Mouse (Mus musculus) kidney, embryonic 16.5 days (tissue): ENCODE results near the gene Anp32e. TPM values are rescaled to one million over a fixed set of nuclear protein-coding genes. Genes with fewer than 3 reads are reported as not detected.
"Not testable (repeated sequence)": the region's sequence is repeated elsewhere in the genome, so short reads cannot be mapped to it uniquely, and the experiment has no call there.

Source experiments
- ATAC-seq: fragments of 200-750 bp; cut with Nextera tagmentation; 2 replicates; pipeline ENCODE4 v1.8.0; 2017; ENCODE audit warnings: moderate TSS enrichment; ENCODE audit not compliant: low FRiP score, low TSS enrichment
- H3K27ac ChIP-seq: fragments of 300-500 bp; sonication (generic); 2 replicates; pipeline ENCODE4 v1.5.1; 2014; ENCODE audit warnings: low read length
- H3K27me3 ChIP-seq: fragments of 300-500 bp; sonication (generic); 2 replicates; pipeline ENCODE4 v1.6.1; 2014; ENCODE audit warnings: low read length, control low read depth, mixed read lengths; ENCODE audit not compliant: insufficient read depth
- H3K36me3 ChIP-seq: fragments of 300-500 bp; sonication (generic); 2 replicates; pipeline ENCODE4 v1.6.1; 2014; ENCODE audit warnings: low read length, control low read depth, mixed read lengths; ENCODE audit not compliant: insufficient read depth
- H3K4me1 ChIP-seq: fragments of 300-500 bp; sonication (generic); 2 replicates; pipeline ENCODE4 v1.6.1; 2014; ENCODE audit warnings: low read length, control low read depth, mixed read lengths; ENCODE audit not compliant: insufficient read depth
- H3K4me2 ChIP-seq: fragments of 300-500 bp; sonication (generic); replicated peaks from 2 replicates; pipeline ENCODE4 v1.6.1; 2014; ENCODE audit warnings: low read depth, low read length
- H3K4me3 ChIP-seq: fragments of 300-500 bp; sonication (generic); 2 replicates; pipeline ENCODE4 v1.5.1; 2014; ENCODE audit warnings: mild to moderate bottlenecking, low read length
- H3K9ac ChIP-seq: fragments of 300-500 bp; sonication (generic); replicated peaks from 2 replicates; pipeline ENCODE4 v1.6.1; 2014; ENCODE audit warnings: low read length
- H3K9me3 ChIP-seq: fragments of 300-500 bp; sonication (generic); 2 replicates; pipeline ENCODE4 v1.6.1; 2016; ENCODE audit warnings: low read length, control low read depth
- WGBS: fragments of 180-500 bp; shearing (Covaris S2); extraction: QIAGEN DNeasy Blood & Tissue Kit; methylation state at CpG from one replicate; pipeline ENCODE4 v1.1.7; 2014; 5-methylcytosine and 5-hydroxymethylcytosine counted together
- polyA plus RNA-seq: library from polyadenylated mRNA; unstranded; fragments of >200 nt; fragmentation: Nextera tagmentation; extraction: Ambion mirVana; gene quantifications from 2 replicates; pipeline ENCODE4 v1.2.1, GENCODE M21; 2015

The Anp32e gene
- polyA plus RNA-seq, 1 experiment from 2014 or later: 206 TPM

DNA sequence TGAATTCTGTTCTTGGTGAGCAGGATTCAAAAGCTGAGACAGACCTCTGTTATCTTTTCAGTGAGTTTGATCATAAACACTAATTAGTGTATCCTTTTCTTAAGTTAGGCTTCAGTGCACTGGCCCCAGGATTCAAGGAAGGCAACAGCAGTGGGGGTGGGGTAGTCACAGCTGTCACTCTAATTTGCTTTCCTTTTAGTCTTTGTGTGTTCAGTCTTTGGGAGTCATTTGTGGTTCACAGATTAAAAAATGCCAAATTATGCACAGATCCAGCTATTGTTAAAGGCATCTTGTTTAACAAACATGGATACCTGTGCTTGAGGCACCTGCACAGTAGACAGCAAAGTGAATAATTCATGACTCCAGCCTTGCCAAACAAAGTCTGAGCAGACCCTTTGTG lies 24.0 kb downstream of the Anp32e start:
- no peaks in the 10 kb centered on the region for H3K27me3 ChIP-seq
- H3K4me2 ChIP-seq: no peak overlapping the region
- H3K36me3 ChIP-seq: no peaks in the 10 kb centered on the region
- no peaks in the 10 kb centered on the region for H3K9me3 ChIP-seq
- H3K4me1 ChIP-seq: no peaks in the 10 kb centered on the region
- H3K9ac ChIP-seq: no peak overlapping the region
- ATAC-seq: no peak
- H3K4me3 ChIP-seq: no peak overlapping the region
- no peak overlapping the region for H3K27ac ChIP-seq

DNA sequence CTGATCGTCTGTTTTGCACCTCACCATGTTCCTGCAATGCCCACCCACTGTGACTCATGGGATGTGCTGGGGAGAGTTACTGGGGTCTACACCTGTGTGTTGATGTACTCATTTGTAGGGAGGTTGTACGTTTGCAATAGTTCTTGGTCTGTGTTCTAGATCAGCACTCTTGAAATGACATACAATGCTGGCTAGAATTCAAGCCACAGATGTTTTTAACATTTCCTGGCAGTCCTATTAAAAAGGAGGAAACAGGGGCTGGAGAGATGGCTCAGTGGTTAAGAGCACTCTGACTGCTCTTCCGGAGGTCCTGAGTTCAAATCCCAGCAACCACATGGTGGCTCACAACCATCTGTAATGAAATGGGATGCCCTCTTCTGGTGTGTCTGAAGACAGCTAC lies 24.5 kb downstream of the Anp32e start:
- no peaks in the 10 kb centered on the region for H3K4me1 ChIP-seq
- no peak overlapping the region for H3K4me3 ChIP-seq
- no peak overlapping the region for H3K27ac ChIP-seq
- H3K27me3 ChIP-seq: no peaks in the 10 kb centered on the region
- ATAC-seq: no peak
- H3K36me3 ChIP-seq: no peaks in the 10 kb centered on the region
- H3K4me2 ChIP-seq: no peak overlapping the region
- H3K9ac ChIP-seq: no peak overlapping the region
- WGBS: 78% methylated on average over 3 of the region's 3 CpGs
- H3K9me3 ChIP-seq: no peaks in the 10 kb centered on the region

DNA sequence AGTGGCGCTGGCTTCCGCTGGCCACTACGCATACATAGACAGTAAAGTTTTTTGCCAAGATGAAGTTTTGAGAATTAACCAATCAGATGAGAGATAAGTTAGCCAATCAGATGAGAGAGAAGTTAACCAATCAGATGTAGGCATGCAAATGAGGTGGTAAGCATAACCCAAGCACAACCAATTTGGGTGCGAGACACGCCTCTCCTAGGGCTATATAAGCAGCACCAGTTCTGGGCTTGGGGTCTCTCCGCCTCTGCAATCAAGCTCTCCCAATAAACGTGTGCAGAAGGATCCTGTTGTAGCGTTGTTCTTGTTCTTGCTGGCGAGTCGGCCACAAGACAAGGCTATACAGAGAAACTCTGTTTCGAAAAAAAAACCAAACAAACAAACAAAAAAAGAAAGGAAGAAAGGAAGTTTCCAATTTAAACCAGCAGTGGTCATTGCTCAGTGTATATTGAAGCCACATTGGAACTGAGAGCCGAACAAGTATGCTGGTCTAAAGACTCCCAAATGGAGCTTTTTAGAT lies 25.7 kb downstream of the Anp32e start:
- not testable (repeated sequence) for H3K4me1 ChIP-seq, H3K4me2 ChIP-seq, H3K9me3 ChIP-seq, H3K9ac ChIP-seq, ATAC-seq, H3K4me3 ChIP-seq, H3K27ac ChIP-seq, H3K27me3 ChIP-seq, H3K36me3 ChIP-seq
- WGBS: 87% methylated on average over 12 of the region's 12 CpGs

DNA sequence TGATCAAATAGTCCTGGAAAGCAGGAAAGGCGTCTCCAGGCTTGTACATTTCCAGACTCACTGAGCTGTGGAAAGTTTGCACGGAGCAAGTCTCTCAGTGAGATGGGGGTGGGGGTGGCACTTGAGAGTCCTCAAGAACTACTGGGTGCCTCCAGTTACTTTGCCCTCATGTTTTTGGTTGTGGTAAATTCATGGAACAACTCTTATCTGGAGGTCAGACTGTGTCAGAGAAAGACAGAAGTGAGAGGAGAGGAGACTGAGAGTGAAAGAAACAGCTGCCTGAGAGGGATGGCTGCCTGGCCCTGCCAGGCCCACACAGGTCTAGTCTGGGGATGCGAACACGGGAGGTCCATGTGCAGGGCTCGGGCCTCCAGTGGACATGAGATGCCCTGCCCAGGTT lies 26.3 kb downstream of the Anp32e start:
- no peak overlapping the region for H3K4me2 ChIP-seq
- no peak overlapping the region for H3K9ac ChIP-seq
- no peak overlapping the region for H3K27ac ChIP-seq
- no peaks in the 10 kb centered on the region for H3K36me3 ChIP-seq
- no peaks in the 10 kb centered on the region for H3K27me3 ChIP-seq
- H3K4me3 ChIP-seq: no peak overlapping the region
- H3K9me3 ChIP-seq: no peaks in the 10 kb centered on the region
- no peaks in the 10 kb centered on the region for H3K4me1 ChIP-seq
- 78% methylated on average over 5 of the region's 5 CpGs for WGBS
- no peak for ATAC-seq

DNA sequence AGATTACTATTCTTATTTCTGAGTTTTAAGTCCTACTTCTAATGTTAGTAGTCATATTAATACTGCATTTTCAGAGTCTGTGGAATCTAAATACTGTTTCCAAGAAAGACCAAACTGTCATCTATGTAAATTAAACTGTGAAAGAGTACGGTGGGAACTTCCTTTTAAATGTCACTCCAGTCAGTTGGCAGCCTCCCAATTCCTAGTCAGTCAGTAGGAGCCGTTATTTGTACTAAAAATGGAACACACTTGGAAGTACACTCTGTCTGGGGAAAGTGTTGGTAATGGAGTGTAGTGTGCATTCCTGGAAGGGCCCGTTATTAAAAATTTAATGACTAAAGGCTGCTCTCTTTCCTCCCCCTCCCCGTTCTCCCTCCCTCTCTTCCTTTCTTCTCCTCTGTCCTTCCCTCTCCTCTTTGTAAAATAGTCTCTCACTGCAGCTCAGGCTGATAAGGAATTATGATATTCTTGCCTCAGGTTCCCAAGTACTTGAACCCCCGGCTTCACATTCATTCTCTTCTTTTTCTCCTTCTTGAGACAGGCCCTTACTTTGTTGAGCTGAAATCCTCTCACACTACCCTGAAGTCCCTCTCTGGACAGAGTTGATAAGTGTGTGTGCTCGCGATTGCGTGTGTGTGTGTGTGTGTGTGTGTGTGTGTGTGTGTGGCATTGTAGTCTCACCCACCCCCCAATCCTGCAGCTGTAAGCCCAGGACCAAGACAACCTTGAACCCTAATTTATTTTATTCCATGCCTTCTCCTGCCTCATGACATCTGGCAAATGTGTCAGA lies 28.5 kb downstream of the Anp32e start:
- Histone ChIP-seq H3K9ac (no peak overlapping the region), H3K27ac (peak overlapping the region; percentile 19; the same call in 1 of the 2 replicates), H3K36me3 (no peaks in the 10 kb centered on the region), H3K4me2 (no peak overlapping the region), H3K27me3 (no peaks in the 10 kb centered on the region), H3K9me3 (no peaks in the 10 kb centered on the region), H3K4me1 (no peaks in the 10 kb centered on the region), H3K4me3 (no peak overlapping the region)
- ATAC-seq: no peak
- WGBS: 63% methylated on average over 8 of the region's 8 CpGs

DNA sequence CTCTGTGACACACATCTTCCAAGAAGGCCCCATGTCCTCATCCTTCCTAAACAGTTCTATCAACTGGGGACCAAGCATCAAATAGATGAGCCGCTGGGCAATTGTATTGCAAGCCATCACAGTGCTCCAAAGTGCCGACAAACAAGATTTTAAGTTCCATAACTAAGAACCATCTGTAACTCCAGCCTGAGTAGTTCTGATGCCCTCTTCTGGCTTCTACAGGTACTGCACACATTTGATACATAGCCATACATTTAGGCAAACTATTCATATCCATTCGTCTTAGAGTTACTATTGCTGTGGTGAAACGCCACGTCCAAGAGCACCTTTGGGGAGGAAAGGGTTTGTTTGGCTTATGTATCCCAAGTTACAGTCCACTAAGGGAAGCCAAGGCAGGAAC lies 30.0 kb downstream of the Anp32e start:
- no peak for ATAC-seq
- WGBS: 82% methylated on average over 5 of the region's 5 CpGs
- no peaks in the 10 kb centered on the region for H3K4me1 ChIP-seq

DNA sequence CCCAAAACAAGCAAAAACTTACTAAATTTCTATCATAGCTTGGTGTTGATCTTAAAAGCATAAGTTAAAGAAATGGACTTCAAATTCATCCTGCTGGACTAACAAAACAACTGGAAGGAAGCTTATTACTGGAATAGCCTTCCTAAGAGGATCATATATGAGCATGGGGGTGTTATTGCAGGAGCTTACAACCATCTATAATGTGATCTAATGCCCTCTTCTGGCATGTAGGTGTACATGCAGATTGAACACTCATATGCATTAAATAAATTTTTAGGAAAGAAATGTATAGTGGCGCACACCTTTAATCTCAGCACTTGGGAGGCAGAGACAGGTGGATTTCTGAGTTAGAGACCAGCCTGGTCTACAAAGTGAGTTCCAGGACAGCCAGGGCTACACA lies 30.8 kb downstream of the Anp32e start:
- H3K36me3 ChIP-seq: no peaks in the 10 kb centered on the region
- no peaks in the 10 kb centered on the region for H3K9me3 ChIP-seq
- H3K27ac ChIP-seq: no peak overlapping the region
- H3K9ac ChIP-seq: no peak overlapping the region
- no peak for ATAC-seq
- no peaks in the 10 kb centered on the region for H3K27me3 ChIP-seq
- H3K4me2 ChIP-seq: no peak overlapping the region
- H3K4me1 ChIP-seq: no peaks in the 10 kb centered on the region
- no peak overlapping the region for H3K4me3 ChIP-seq
- 87% methylated on average over 1 of the region's 1 CpGs for WGBS

More for the DNA sequence above, 30.0 kb downstream of the Anp32e start:
- H3K27ac ChIP-seq: no peak overlapping the region
- no peak overlapping the region for H3K4me2 ChIP-seq
- no peaks in the 10 kb centered on the region for H3K27me3 ChIP-seq
- H3K9ac ChIP-seq: no peak overlapping the region
- H3K36me3 ChIP-seq: no peaks in the 10 kb centered on the region
- no peak overlapping the region for H3K4me3 ChIP-seq
- H3K9me3 ChIP-seq: no peaks in the 10 kb centered on the region

DNA sequence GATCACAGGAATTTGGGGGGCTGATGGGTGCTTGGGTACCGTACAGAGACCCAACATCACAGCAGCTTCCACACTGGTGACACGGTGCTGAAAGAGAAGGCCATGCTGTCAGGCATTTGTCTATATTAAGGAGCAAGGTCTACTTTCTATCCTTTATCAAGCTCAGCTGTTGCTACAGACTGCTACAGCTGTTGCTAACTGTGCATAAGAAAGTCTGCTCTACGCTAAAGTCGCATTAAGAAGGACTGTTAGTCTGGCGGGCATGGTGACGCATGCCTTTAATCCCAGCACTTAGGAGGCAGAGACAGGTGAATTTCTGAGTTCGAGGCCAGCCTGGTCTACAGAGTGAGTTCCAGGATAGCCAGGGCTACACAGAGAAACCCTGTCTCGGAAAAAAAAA lies 33.1 kb downstream of the Anp32e start:
- H3K27me3 ChIP-seq, H3K4me3 ChIP-seq, H3K4me2 ChIP-seq, H3K27ac ChIP-seq, H3K36me3 ChIP-seq, ATAC-seq, H3K4me1 ChIP-seq, H3K9ac ChIP-seq, H3K9me3 ChIP-seq: not testable (repeated sequence)
- 85% methylated on average over 8 of the region's 8 CpGs for WGBS

DNA sequence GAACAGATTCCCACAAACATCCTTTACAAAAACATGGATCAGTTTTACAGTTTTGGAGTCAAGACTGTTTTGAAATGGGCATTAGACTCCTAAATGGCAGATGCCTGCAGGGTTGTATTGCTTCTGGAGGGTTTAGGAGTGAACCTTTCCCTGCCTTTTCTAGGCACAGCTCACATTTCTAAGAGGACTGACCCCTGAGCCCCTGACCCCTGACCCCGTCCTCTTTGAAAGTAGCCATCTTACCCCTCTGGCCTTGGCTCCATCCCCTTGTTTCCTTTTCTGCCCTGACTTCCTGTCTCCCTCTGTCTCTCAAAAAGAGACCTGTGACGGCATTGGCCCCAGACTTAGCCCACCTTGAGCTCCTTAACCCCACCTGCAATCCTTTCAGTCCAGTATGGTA lies 34.2 kb downstream of the Anp32e start:
- Histone ChIP-seq H3K9ac (no peak overlapping the region), H3K36me3 (no peaks in the 10 kb centered on the region), H3K27me3 (no peaks in the 10 kb centered on the region), H3K4me2 (no peak overlapping the region), H3K4me1 (no peaks in the 10 kb centered on the region), H3K9me3 (no peaks in the 10 kb centered on the region), H3K27ac (no peak overlapping the region), H3K4me3 (no peak overlapping the region)
- WGBS: 42% methylated on average over 2 of the region's 2 CpGs
- no peak for ATAC-seq

DNA sequence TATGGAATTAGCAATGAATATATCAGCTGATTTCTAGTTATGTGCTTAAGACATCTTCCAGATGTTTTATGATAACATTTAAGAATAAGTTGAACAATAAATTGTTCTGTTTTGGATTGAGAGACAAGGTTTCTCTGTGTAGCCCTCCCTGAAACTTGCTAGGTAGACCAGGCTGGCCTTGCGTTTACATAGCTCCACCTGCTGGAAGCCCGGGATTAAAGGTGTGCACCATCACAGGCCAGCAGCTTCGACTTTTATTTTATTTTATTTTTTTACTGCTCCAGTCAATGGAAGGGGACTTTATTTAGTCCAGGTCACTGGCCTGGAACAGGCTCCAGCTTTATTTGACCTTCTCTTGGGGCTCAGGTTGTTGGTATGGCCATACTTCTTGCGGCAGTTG lies 34.6 kb downstream of the Anp32e start:
- no peaks in the 10 kb centered on the region for H3K9me3 ChIP-seq
- 31% methylated on average over 4 of the region's 4 CpGs for WGBS
- no peaks in the 10 kb centered on the region for H3K27me3 ChIP-seq
- no peaks in the 10 kb centered on the region for H3K36me3 ChIP-seq
- H3K9ac ChIP-seq: no peak overlapping the region
- no peak for ATAC-seq
- no peak overlapping the region for H3K27ac ChIP-seq
- H3K4me2 ChIP-seq: no peak overlapping the region
- no peaks in the 10 kb centered on the region for H3K4me1 ChIP-seq
- H3K4me3 ChIP-seq: no peak overlapping the region
